Mouse (Mus musculus) hindbrain, embryonic 13.5 days (tissue): Measurements from ENCODE around the gene B3gnt6. TPM values are rescaled to one million over a fixed set of nuclear protein-coding genes. Genes with fewer than 3 reads are reported as not detected.
A peak's percentile ranks its signal among the peaks of the same experiment; 100 is the strongest.
"Not testable (repeated sequence)": the region's sequence is repeated elsewhere in the genome, so short reads cannot be mapped to it uniquely, and the experiment has no call there.

Experiments
- ATAC-seq: fragments of 200-750 bp; cut with Nextera tagmentation; 2 replicates; pipeline ENCODE4 v1.8.0; 2017; ENCODE audit warnings: moderate TSS enrichment; ENCODE audit not compliant: low FRiP score
- H3K27ac ChIP-seq: fragments of 300-500 bp; sonication (generic); 2 replicates; pipeline ENCODE4 v1.5.1; 2015; ENCODE audit warnings: inconsistent platforms, mild to moderate bottlenecking, moderate library complexity
- H3K27me3 ChIP-seq: fragments of 300-500 bp; sonication (generic); 2 replicates; pipeline ENCODE4 v1.6.1; 2015; ENCODE audit warnings: mild to moderate bottlenecking, inconsistent platforms
- H3K36me3 ChIP-seq: fragments of 300-500 bp; sonication (generic); 2 replicates; pipeline ENCODE4 v1.6.1; 2015; ENCODE audit warnings: mild to moderate bottlenecking, inconsistent platforms
- H3K4me1 ChIP-seq: fragments of 300-500 bp; sonication (generic); replicated peaks from 2 replicates; pipeline ENCODE4 v1.6.1; 2015; ENCODE audit warnings: inconsistent platforms
- H3K4me2 ChIP-seq: fragments of 300-500 bp; sonication (generic); 2 replicates; pipeline ENCODE4 v1.6.1; 2015; ENCODE audit warnings: inconsistent platforms, mild to moderate bottlenecking, moderate library complexity
- H3K4me3 ChIP-seq: fragments of 300-500 bp; sonication (generic); 2 replicates; pipeline ENCODE4 v1.5.1; 2015; ENCODE audit warnings: mild to moderate bottlenecking, inconsistent platforms
- H3K9ac ChIP-seq: fragments of 300-500 bp; sonication (generic); 2 replicates; pipeline ENCODE4 v1.6.1; 2015; ENCODE audit warnings: mild to moderate bottlenecking, inconsistent platforms
- H3K9me3 ChIP-seq: fragments of 300-500 bp; sonication (generic); 2 replicates; pipeline ENCODE4 v1.6.1; 2016; ENCODE audit warnings: inconsistent platforms
- WGBS: fragments of 180-500 bp; shearing (Covaris S2); methylation state at CpG from one replicate; pipeline ENCODE4 v1.1.7; 2015; 5-methylcytosine and 5-hydroxymethylcytosine counted together
- polyA plus RNA-seq: library from polyadenylated mRNA; unstranded; fragments of >200 nt; fragmentation: Nextera tagmentation; extraction: Ambion mirVana; gene quantifications from 2 replicates; pipeline ENCODE4 v1.2.1, GENCODE M21; 2015

Gene B3gnt6
- polyA plus RNA-seq, 1 experiment from 2014 or later = 0.27 TPM

GRCm38 (mm10) chr7:98190578-98190977 is 8.7 kb downstream of the B3gnt6 start:
- WGBS = 98% methylated on average over 1 of the region's 1 CpGs
- Histone ChIP-seq H3K4me2 (no peak overlapping the region), H3K4me1 (peaks cover 35% of the 10 kb centered on the region), H3K9me3 (no peaks in the 10 kb centered on the region), H3K9ac (no peak overlapping the region), H3K27me3 (peaks cover 58% of the 10 kb centered on the region), H3K4me3 (no peak overlapping the region), H3K36me3 (no peaks in the 10 kb centered on the region), H3K27ac (no peak overlapping the region)
- ATAC-seq = no peak

DNA sequence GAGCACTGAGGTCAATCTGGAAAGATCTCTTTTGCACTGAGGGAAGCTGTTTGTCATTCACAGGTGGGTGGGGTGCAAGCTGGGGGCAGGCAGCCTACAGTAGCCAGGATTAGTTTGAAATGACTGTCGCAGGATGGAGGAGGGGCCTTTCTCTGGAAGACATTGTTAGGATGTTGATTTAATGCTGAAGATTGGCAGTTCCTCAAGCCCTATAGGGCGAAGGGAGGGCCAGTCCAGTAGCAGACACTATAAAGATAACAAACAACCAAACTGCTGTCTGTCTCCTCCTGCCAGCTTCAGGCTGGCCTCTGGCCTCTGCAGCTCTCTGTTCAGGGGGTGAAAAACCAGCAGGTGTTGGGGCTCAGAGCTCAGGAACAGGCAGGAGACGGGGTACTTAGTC is 9.5 kb downstream of the B3gnt6 start:
- Histone ChIP-seq H3K9ac (no peak overlapping the region), H3K27me3 (peaks cover 49% of the 10 kb centered on the region), H3K9me3 (no peaks in the 10 kb centered on the region), H3K4me2 (no peak overlapping the region), H3K36me3 (no peaks in the 10 kb centered on the region), H3K27ac (no peak overlapping the region), H3K4me3 (no peak overlapping the region), H3K4me1 (peaks cover 43% of the 10 kb centered on the region)
- WGBS = 68% methylated on average over 3 of the region's 3 CpGs
- no peak for ATAC-seq

DNA sequence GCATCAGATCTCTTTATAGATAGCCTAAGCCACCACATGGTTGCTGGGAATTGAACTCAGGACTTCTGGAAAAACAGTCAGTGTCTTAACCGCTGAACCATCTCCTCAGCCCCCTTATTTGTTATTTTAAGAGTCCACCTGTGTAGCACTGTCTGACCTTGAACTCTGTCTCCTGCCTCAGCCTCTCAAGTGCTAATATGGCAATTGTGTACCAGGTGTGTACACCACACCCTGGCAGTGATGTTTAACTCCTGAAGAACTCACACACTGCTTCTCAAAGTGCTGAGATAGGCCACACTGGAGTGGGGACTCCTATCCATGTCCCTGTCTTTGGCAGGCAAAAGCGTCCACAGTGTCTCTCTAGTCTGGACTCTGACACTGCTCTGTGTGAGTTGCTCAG is 10.6 kb downstream of the B3gnt6 start:
- H3K9me3 ChIP-seq = no peaks in the 10 kb centered on the region
- H3K27me3 ChIP-seq = peaks cover 39% of the 10 kb centered on the region
- H3K4me3 ChIP-seq = no peak overlapping the region
- ATAC-seq = no peak
- peaks cover 35% of the 10 kb centered on the region for H3K4me1 ChIP-seq
- no peak overlapping the region for H3K4me2 ChIP-seq
- no peak overlapping the region for H3K27ac ChIP-seq
- H3K36me3 ChIP-seq = no peaks in the 10 kb centered on the region
- H3K9ac ChIP-seq = no peak overlapping the region
- WGBS = 93% methylated on average over 2 of the region's 2 CpGs

DNA sequence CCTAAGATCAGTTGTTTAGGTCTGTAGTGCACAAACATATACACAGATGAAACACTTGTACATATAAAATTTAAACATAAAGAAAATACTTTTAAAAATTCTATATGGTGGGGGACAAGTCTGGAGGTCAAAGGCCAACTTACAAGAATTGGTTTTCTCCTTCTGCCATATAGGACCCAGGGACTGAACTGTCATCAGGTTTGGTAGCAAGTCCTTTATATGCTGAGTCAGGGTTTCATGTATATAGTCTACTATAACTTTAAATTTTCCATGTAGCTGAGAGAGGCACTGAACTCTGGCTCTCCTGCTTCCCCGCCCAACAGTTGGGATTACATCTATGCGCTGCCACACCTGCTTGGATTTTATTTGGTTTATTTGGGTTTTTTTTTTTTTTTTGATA is 11.0 kb downstream of the B3gnt6 start:
- no peak for ATAC-seq
- Histone ChIP-seq H3K4me1 (peaks cover 31% of the 10 kb centered on the region), H3K27me3 (peaks cover 34% of the 10 kb centered on the region), H3K4me3 (no peak overlapping the region), H3K36me3 (no peaks in the 10 kb centered on the region), H3K4me2 (no peak overlapping the region), H3K9ac (no peak overlapping the region), H3K27ac (no peak overlapping the region), H3K9me3 (no peaks in the 10 kb centered on the region)
- 98% methylated on average over 2 of the region's 2 CpGs for WGBS

DNA sequence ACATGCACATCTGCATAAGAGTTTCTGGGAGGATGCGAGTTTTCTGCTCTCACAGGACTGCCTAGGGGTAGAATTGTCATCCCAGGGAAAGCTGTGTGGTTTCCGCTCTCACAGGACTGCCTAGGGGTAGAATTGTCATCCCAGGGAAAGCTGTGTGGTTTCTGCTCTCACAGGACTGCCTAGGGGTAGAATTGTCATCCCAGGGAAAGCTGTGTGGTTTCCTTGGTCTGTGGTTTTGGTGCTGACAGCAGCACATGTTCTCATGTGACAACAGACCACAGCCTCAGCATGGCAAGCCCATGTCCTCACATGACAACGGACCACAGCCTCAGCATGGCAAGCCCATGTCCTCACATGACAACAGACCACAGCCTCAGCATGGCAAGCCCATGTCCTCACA is 11.9 kb downstream of the B3gnt6 start:
- WGBS = 53% methylated on average over 3 of the region's 3 CpGs

DNA sequence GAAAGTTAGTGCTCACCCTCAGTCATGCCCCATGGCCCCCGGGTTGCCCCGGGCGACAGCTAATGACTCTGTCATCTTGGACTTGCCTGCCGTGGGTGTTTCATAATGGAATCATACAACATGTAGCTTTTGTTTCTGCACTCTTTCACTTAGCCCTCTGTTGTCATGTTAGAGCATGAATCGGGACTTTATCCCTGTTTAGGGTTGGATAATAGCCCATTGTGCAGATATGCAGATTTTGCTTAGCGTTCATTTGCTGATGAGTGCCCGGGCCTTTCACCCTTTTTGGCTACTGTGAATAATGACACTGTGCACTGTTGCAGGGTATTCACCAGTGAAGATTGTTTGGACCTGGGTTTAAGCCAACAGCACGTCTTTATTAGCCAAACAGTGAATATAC is 12.6 kb downstream of the B3gnt6 start:
- Histone ChIP-seq H3K27ac (peak overlapping the region; percentile 74; the same call in 1 of the 2 replicates), H3K9me3 (no peaks in the 10 kb centered on the region), H3K4me2 (no peak overlapping the region), H3K4me3 (no peak overlapping the region), H3K27me3 (peaks cover 19% of the 10 kb centered on the region), H3K36me3 (no peaks in the 10 kb centered on the region), H3K4me1 (peaks cover 27% of the 10 kb centered on the region), H3K9ac (no peak overlapping the region)
- 14% methylated on average over 8 of the region's 8 CpGs for WGBS
- ATAC-seq = peak; percentile 89

More for the DNA sequence above, 11.9 kb downstream of the B3gnt6 start:
- Histone ChIP-seq H3K27me3 (peaks cover 25% of the 10 kb centered on the region), H3K4me1 (peaks cover 27% of the 10 kb centered on the region), H3K27ac (peak overlapping the region; percentile 72; the same call in 1 of the 2 replicates)
- H3K4me2 ChIP-seq, H3K36me3 ChIP-seq, H3K9ac ChIP-seq, H3K4me3 ChIP-seq, H3K9me3 ChIP-seq, ATAC-seq: not testable (repeated sequence)

DNA sequence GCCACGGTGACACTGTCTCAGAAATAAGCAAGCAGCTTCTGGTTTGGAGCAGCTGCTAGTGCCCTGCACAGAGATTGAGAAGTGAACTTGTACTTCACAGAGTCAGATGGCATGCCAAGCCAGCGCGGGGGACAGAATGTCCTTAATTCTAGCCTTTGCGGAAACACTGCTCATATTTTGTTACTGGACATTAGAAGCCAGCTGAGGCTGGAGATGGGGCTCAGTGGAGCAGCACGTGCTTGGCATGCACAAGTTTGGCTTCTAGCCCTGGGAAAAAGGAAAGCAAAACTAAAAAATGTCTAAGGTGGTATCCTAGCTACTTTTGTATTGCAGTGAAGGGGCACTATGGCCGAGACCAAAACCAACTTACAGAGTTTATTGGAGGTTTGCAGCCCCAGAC is 14.0 kb downstream of the B3gnt6 start:
- 44% methylated on average over 6 of the region's 6 CpGs for WGBS
- H3K9me3 ChIP-seq = no peaks in the 10 kb centered on the region
- peaks cover 16% of the 10 kb centered on the region for H3K27me3 ChIP-seq
- ATAC-seq = no peak
- H3K9ac ChIP-seq = no peak overlapping the region
- H3K36me3 ChIP-seq = no peaks in the 10 kb centered on the region
- H3K4me1 ChIP-seq = peaks cover 27% of the 10 kb centered on the region
- H3K4me2 ChIP-seq = no peak overlapping the region
- no peak overlapping the region for H3K4me3 ChIP-seq
- peak overlapping the region; percentile 77 for H3K27ac ChIP-seq

- no peaks in the 10 kb centered on the region for H3K9me3 ChIP-seq
- H3K27ac ChIP-seq = no peak overlapping the region; the same call in 1 of the 2 replicates
- peaks cover 38% of the 10 kb centered on the region for H3K4me1 ChIP-seq
- H3K27me3 ChIP-seq = peaks cover 27% of the 10 kb centered on the region
- peak overlapping the region; percentile 73 for H3K4me3 ChIP-seq
- peak overlapping the region; percentile 81 for H3K9ac ChIP-seq
- no peaks in the 10 kb centered on the region for H3K36me3 ChIP-seq
- WGBS = 81% methylated on average over 5 of the region's 5 CpGs
- peak overlapping the region; percentile 71 for H3K4me2 ChIP-seq
- peak; percentile 49 for ATAC-seq
Measured at GRCm38 (mm10) chr7:98178560-98179231, 20.6 kb downstream of the B3gnt6 start.

DNA sequence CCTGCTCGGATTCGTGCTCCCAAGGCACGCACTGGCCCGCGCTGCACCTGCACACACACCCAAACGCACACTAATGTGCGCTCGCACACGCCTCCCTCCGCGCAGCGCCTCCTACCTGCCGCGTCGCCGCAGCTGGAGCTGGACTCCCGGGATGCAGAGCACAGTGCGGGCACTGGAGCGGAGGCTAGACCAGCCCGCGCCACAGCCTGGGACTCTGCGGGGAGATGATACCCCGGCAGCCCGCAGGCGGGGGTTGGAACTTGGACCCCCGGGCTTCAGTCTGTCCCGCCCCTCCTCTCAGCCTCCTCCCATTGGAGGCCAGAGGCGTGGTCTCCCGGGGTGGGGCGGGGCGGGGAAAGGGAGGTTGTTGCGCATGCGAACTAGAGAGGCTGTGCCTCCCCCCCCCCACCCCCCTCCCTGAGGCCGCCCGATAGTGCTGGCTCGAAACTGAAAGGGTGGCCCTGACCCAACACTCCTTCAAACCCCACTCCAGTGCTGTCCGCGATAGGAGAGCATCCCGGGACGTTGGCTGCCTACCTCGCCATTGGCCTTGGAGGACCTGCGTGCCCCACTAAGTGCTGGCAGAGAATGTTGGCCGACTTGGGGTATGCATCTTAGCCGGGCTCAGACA is 21.2 kb downstream of the B3gnt6 start, which contains the start of gene Capn5:
Gene Capn5, minus strand, starts transcription at position 346 of the 631 bp plus-strand sequence.
- H3K4me3 ChIP-seq = peak within 1 kb of the TSS; percentile 73
- WGBS = 3% methylated on average over 38 of the region's 44 CpGs
- peak; percentile 88 for ATAC-seq
- H3K27me3 ChIP-seq = peaks cover 27% of the 10 kb centered on the region
- peak within 1 kb of the TSS; percentile 71 for H3K4me2 ChIP-seq
- no peaks in the 10 kb centered on the region for H3K9me3 ChIP-seq
- peaks cover 38% of the 10 kb centered on the region for H3K4me1 ChIP-seq
- no peak within 1 kb of the TSS; the same call in 1 of the 2 replicates for H3K27ac ChIP-seq
- peak within 1 kb of the TSS; percentile 81 for H3K9ac ChIP-seq
- H3K36me3 ChIP-seq = no peaks in the 10 kb centered on the region

GRCm38 (mm10) chr7:98177566-98177928 is 21.7 kb downstream of the B3gnt6 start:
- Histone ChIP-seq H3K4me1 (peaks cover 38% of the 10 kb centered on the region), H3K36me3 (no peaks in the 10 kb centered on the region), H3K4me3 (peak overlapping the region; percentile 73), H3K4me2 (peak overlapping the region; percentile 71), H3K9me3 (no peaks in the 10 kb centered on the region), H3K9ac (peak overlapping the region; percentile 81), H3K27me3 (peaks cover 27% of the 10 kb centered on the region), H3K27ac (no peak overlapping the region; the same call in 1 of the 2 replicates)
- 5% methylated on average over 6 of the region's 9 CpGs for WGBS
- ATAC-seq = peak; percentile 55; the same call in 1 of the 2 replicates

- Histone ChIP-seq H3K27me3 (peaks cover 27% of the 10 kb centered on the region), H3K4me2 (peak overlapping the region; percentile 71), H3K9me3 (no peaks in the 10 kb centered on the region), H3K36me3 (no peaks in the 10 kb centered on the region), H3K4me1 (peaks cover 38% of the 10 kb centered on the region), H3K4me3 (peak overlapping the region; percentile 73), H3K9ac (peak overlapping the region; percentile 81; the same call in 1 of the 2 replicates), H3K27ac (no peak overlapping the region)
- ATAC-seq = no peak
- WGBS = 51% methylated on average over 2 of the region's 2 CpGs
Measured at GRCm38 (mm10) chr7:98177071-98177485, 22.2 kb downstream of the B3gnt6 start.

GRCm38 (mm10) chr7:98176322-98177070 is 22.8 kb downstream of the B3gnt6 start:
- peak overlapping the region; percentile 71 for H3K4me2 ChIP-seq
- peaks cover 42% of the 10 kb centered on the region for H3K4me1 ChIP-seq
- H3K9ac ChIP-seq = 0 out of 2 replicates have a peak overlapping the region, but pooled peaks have one; percentile 81
- H3K36me3 ChIP-seq = no peaks in the 10 kb centered on the region
- H3K27me3 ChIP-seq = peaks cover 25% of the 10 kb centered on the region
- 77% methylated on average over 8 of the region's 8 CpGs for WGBS
- ATAC-seq = no peak
- H3K4me3 ChIP-seq = peak overlapping the region; percentile 73; the same call in 1 of the 2 replicates
- no peak overlapping the region for H3K27ac ChIP-seq
- no peaks in the 10 kb centered on the region for H3K9me3 ChIP-seq
